Mouse (Mus musculus) left cerebral cortex, adult 18-20 months (tissue): ENCODE measurements at regions not wholly inside any gene's neighbourhood (a gene's known extent, or its start where the extent isn't known, plus 50 kb on each side); places are given as distances from the start of the nearest gene placed in this dataset.

Source experiments
- DNase-seq, 2 experiments: peaks; one replicate each; pipeline ENCODE4 v3.0.0; 2021 to 2022; ENCODE audit warnings: low spot score in 2 of 2, mixed read lengths in 1 of 2

DNA sequence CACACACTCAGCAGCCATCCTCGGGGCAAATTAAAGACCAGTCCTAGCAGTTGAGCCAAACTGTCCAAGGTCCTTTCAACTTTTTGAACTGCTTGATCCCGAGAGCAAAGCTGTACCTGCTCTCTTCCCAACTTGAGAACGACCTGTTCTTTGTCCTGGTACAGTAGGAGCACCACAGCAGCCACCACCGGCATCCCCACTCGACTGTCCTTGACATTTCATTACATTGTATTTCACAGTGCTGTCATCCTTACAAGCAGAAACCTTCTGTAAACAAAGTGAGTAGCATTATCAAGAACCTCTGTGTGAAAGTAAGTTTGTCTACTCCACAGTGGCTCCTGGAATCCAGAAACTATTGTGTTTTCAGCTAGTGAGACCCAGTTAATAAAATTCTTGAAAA is 240.2 kb upstream of the Zfp462 start:
- DNase-seq = no peak

GRCm38 (mm10) chr4:54709751-54710150 is 235.1 kb upstream of the Zfp462 start:
- no peak for DNase-seq

DNA sequence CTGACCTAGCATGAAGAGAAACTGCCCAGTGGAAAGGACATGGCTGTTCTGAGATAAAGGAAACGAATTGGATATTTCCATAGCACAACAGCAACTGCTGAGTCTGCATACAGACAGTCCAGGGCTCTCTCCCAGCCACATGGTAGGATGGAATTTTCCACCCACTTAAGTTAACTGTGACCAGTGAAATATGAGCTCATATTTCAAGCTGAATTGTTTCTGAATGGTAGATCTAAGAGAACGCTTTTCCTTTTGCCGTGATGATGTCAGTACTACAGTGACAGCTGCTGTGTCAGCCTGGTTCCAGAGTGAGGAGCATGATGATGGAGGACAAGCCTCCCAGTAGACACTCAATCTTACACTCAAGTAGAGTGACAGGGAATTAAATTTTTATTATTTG is 231.9 kb upstream of the Zfp462 start:
- no peak for DNase-seq

- DNase-seq = no peak
Observed at GRCm38 (mm10) chr4:54714612-54715342, 230.1 kb upstream of the Zfp462 start.

DNA sequence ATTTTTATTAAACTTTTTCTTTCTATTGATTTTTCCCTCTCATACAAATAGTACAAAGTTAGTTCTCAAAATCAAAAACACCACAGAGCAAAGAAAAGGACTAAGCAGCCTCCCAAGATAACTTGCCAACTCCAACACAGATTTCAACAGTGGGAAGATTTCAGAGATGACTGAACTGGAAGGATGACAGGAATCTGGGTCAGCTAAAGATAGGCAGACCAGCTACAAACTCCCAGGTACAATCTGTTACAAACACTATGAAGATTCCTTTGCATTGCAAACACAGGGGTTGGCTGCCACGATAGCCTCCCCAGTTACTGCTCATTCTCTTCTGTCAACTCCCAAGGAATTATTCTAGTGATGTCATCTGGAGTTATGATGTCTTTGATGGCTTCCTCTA is 226.8 kb upstream of the Zfp462 start:
- peak; percentile 2 to 20 for DNase-seq

DNA sequence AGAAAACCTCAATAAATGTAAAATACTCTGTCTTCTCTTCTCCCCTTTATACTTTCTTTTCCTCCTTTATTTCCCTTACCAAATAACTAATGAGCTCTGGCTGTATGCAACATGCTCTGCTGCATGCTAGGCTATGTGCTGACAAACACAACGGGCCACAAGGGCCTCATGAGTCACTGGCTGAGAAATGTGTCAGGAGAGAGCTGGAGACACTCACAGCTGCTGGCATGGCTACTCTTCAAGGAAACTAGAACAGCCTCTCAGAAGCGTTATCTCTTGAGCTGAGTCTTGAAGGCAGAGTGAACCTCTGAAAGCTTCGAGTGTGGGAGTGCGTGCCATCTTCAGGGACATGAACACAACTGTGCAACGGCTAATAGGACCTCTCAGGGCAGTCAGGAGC is 205.8 kb upstream of the Zfp462 start:
- no peak for DNase-seq

GRCm38 (mm10) chr4:54751458-54751857 is 193.4 kb upstream of the Zfp462 start:
- peak; percentile 14 to 25 for DNase-seq

GRCm38 (mm10) chr4:54756441-54756840 is 188.4 kb upstream of the Zfp462 start:
- no peak for DNase-seq

DNA sequence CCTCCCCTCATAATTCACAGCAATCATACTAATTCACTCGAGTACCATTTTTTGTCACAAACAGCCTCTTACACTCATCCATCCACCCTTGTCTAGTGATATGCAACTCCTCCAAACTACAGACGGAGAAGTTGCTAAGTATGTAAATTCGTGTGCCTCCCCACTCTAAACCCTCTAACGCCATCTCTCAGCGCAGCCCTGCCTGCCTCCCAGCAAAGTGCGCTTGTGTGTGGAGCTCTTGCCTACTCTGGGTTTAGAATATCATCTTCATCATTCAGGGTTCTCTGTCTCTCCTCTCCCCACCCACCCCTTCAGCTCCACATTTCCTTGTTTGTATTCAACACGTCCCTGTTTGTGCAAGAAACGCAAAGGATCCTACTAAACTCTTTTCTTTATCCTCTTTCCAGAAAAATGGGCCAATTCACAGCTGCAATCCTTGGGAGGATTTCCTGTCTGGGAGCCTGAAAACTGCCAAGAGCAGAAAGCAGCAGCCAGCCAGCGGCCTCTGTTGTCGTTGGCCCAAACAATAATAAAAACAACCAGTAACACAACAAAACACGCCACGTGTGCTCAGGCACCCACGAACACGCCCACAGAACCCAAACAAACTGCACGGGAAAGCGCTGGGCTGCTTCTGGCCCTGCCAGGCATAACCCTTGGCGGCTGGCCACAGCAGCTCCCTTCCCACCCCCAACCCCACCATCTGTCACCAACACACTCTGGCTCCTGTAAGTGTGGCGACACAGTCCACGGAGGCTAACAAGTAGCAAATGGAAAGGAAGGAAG is 186.9 kb upstream of the Zfp462 start:
- peak; percentile 46 to 69 for DNase-seq

GRCm38 (mm10) chr4:54758501-54758829 is 186.4 kb upstream of the Zfp462 start:
- no peak for DNase-seq

DNA sequence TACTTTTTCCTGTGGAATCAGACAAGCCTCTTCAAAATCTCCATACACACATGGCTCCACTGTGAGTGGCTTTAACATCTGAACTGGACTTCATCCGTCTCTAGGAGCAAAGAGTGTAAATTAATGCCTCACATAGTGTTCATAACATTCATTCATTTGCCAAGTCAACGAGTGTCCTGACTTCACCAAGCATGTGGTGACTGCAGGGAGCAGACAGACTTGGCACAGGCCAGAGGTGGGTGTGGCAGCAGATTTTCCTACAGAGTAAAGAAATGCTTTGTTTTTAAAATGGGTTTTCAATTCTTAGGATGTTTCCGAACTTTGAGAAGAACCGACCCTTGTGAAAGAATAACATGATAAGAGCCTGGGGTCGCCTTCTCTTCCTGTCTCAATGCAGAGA is 183.6 kb upstream of the Zfp462 start:
- DNase-seq = no peak

DNA sequence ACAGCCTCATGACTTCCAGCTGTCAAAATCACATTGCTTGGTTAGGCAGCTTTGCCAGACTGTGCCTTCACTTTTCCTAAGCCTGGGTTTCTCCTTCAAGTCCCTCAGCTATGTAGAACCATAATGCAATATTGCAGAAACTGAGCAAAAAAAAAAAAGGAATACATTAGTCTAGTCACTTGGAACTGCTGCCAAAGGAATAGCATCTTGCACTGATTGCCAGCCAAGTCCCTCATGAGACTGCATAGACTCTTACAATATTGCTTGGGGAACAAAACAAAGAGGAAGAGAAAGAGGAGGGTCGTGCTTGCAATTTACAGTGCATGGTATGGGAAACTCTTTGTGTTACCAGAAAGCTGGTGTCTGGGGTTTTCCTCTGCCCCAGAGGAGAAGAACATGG is 179.8 kb upstream of the Zfp462 start:
- DNase-seq = no peak

DNA sequence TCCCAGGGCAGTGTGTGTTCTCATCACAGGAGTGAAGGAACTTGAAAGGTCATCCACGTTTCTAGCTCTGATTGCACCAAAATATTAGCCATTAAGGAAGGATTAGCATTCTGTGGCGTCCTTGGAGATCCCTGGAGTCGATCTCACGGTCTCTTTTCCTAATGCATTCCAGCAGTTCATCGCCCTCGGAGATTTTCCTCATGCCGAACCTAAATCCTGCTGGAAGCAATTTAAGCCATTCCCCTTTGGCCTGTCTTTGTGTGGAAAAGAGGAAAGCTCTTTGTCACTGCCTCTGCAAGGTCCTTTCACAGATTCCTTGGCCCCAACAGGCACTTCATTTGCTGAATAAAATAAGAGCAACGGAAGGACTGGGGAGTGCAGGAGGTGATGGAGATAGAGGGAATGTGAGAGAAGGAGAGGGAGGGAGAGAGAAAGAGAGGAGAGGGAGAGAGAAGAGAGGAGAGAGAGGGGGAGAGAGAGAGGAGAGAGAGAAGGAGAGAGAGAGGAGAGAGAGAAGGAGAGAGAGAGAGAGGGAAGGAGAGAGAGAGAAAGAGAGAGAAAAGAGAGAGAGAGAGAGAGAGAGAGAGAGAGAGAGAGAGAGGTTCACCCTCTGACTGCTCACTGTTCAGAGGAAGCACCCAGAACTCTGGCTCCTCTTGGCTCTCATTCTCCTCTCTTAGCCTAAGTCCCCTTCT is 177.2 kb upstream of the Zfp462 start:
- no peak for DNase-seq

DNA sequence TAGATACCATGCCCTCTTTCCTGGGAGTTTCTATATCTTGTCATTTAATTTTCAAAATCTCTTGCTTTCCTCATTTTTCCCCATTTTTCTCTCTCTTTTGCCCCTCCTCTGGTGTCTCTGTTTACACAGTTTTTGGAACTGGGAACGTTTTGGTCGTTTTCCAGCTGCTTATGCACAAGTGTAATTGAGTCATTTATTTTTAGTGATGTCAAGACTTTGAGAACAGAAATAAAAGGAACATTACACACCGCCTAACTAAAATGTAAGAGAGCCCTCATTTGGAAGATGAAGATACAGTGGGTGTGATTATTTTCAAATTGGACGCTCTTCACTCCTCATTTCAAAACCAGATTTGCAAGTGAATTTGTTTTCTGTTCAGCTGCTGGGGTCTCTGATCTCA is 176.0 kb upstream of the Zfp462 start:
- DNase-seq = no peak

- DNase-seq = peak; percentile 66 to 82
Observed at GRCm38 (mm10) chr4:54774066-54774465, 170.8 kb upstream of the Zfp462 start.

GRCm38 (mm10) chr4:54774717-54775116 is 170.1 kb upstream of the Zfp462 start:
- DNase-seq = no peak

DNA sequence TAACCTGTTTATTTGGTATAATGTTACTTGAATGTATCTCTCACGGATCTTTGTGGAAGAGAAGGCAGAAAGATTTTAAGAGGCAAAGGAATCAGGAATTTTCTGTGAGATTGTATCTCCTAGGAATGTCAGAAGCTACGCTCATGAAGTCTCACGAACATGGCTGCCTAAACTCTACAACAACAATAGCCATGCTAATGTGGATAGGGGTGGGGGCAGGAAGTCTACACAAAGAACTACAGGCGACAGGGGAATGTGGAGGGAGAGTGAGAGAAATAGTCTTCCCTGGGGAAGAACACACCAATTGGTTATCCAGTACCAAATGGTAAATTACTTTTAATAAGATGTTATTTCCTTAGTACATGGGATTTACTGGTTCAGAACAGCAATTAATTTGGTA is 164.3 kb upstream of the Zfp462 start:
- DNase-seq = no peak

DNA sequence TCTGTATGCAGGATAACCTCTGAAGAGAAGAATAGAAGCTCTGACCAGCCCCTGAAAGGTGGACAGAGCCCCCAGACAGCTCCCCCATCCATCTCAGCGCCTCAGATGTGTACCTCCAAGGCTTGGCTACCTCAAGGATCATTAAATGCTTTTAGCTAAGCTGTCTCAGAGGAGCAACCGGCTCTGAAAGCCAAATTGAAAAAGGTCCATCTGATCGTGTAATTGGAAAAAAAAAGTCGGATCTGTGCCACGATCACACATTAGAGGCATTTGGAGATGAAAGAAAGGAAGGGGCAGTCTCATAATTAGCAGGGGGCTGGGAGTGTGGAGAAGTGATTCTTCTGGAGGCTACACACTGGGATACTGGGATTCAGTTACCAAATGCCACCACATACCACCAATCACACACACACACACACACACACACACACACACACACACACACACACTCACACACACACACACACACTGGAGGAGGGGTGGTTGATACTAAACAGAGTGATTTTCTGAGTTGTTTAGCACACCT is 153.6 kb upstream of the Zfp462 start:
- DNase-seq = no peak

- DNase-seq = no peak
Observed at GRCm38 (mm10) chr4:54793857-54794256, 151.0 kb upstream of the Zfp462 start.

- DNase-seq = no peak
Observed at GRCm38 (mm10) chr4:54795246-54795645, 149.6 kb upstream of the Zfp462 start.

DNA sequence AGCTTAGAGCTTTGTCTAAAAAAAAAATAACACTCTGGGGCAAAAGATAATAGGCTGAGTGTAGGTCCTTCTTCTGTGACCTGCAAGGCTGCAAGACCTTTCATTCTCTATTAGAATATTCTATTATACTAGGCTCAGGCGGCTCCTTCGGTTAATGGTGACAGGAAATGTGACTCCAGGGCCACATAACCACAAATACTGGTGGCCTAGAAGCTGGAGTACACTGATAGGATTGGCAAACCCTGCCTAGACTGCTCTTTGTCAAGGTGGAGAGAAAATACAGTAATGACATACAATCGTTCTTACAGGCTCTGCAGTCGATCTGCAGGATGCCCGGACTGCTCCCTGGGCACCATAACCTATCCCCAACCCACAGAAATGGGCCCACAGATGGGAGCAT is 146.3 kb upstream of the Zfp462 start:
- DNase-seq = no peak

- no peak for DNase-seq
Observed at GRCm38 (mm10) chr4:54811163-54811562, 133.7 kb upstream of the Zfp462 start.
